Mouse (Mus musculus) kidney, adult 2 months (tissue): ENCODE data around the gene Ssr2.

Source experiments
- CTCF ChIP-seq: fragments of 200-500 bp; conservative IDR thresholded peaks from 2 replicates; pipeline ENCODE4 v1.5.1; 2011; ENCODE audit warnings: low read depth, mild to moderate bottlenecking, control low read depth, low read length, moderate library complexity, mixed read lengths; ENCODE audit not compliant: insufficient read depth, insufficient read length
- POLR2A ChIP-seq: fragments of 200-500 bp; IDR thresholded peaks from one replicate; pipeline ENCODE4 v1.6.1; 2011; ENCODE audit warnings: low read depth, low read length, control low read depth

DNA sequence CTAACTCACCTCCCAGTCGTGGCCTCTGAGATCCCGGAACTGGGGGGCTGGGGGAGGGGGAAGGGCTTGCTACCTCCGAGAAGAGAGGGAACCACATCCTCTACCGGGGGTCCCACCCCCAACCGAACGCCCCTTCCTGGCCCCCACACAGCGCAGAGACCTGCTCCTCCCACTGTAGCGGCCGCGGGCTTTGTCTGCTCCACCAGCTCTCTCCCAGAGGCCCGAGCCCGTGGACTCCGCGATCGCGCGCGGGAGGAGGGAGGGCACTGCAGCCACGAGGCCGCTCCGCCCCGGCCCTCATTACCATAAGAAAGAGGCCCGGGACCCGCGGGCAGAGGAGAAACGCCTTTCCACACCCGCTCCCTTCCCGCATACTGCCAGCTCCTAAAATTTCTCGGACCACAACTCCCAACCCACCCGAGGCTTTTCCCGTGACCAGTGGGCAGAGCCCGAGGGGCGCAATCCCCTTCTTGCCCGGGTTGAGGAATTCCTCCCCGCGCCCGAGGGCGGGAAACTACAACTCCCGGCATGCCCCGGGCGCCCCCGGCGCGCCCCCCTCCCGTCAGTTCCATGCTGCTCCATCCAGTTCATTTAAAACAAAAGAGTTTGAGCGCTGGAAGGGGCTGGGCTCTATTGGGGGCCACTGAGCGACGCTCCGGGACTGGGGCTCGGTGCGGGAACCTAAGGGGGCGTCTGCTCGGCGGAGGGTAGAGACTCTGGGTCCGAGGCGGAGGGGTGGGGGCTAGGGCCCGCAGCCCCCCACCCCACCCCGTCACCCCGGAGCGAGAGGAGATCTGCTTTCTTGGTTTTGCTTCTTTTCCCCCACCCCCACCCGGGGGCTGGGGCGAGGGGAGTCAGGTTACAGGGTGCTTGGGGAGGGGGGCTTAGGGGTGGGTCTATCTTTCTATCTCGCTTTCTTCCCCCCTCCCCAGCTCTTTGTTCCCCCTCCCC is 44.1 kb upstream of the Ssr2 start:
- TF ChIP-seq POLR2A (no peak), CTCF (no peak)
